Mouse (Mus musculus) MEL (cell line): Measurements from ENCODE around the gene Rhoj. TPM values are rescaled to one million over a fixed set of nuclear protein-coding genes. Genes with fewer than 3 reads are reported as not detected.

Experiments used
- DNase-seq: peaks from one replicate; pipeline ENCODE4 v3.0.0; 2011; ENCODE audit warnings: low read depth, low spot score
- H3K27ac ChIP-seq: 2 replicates; pipeline ENCODE4 v1.5.1; 2012; ENCODE audit warnings: low read depth, mild to moderate bottlenecking, control low read depth, low read length, moderate library complexity; ENCODE audit not compliant: control insufficient read depth
- H3K27me3 ChIP-seq, 2 experiments: fragments of 150-350 bp in 1 of 2; sonication (generic) in 1 of 2; 2 replicates each; pipeline ENCODE4 v1.6.1; 2012; ENCODE audit warnings: low read length in 2 of 2, mild to moderate bottlenecking in 2 of 2, improper control_type of control experiment in 1 of 2, moderate library complexity in 1 of 2; ENCODE audit not compliant: insufficient read depth in 2 of 2, control insufficient read depth in 1 of 2
- H3K36me3 ChIP-seq, 2 experiments: 2 replicates each; pipeline ENCODE4 v1.6.1; 2012 to 2014; ENCODE audit warnings: low read length in 2 of 2, improper control_type of control experiment in 1 of 2, inconsistent platforms in 1 of 2, mild to moderate bottlenecking in 1 of 2; ENCODE audit not compliant: insufficient read depth in 2 of 2, control insufficient read depth in 1 of 2
- H3K4me1 ChIP-seq, 2 experiments: fragments of 150-350 bp in 1 of 2; sonication (generic) in 1 of 2; 2 replicates each; pipeline ENCODE4 v1.6.1; 2012; ENCODE audit warnings: low read length in 2 of 2, improper control_type of control experiment in 1 of 2, mild to moderate bottlenecking in 1 of 2; ENCODE audit not compliant: insufficient read depth in 2 of 2, control insufficient read depth in 1 of 2
- H3K4me3 ChIP-seq, 2 experiments: fragments of 150-350 bp in 1 of 2; sonication (generic) in 1 of 2; 2 replicates each; pipeline ENCODE4 v1.5.1; 2012; ENCODE audit warnings: low read depth in 2 of 2, low read length in 2 of 2, mild to moderate bottlenecking in 2 of 2, moderate library complexity in 2 of 2, control low read depth in 1 of 2, improper control_type of control experiment in 1 of 2; ENCODE audit not compliant: control insufficient read depth in 1 of 2, insufficient read depth in 1 of 2
- H3K79me2 ChIP-seq: 2 replicates; pipeline ENCODE4 v1.6.1; 2012; ENCODE audit warnings: mild to moderate bottlenecking, low read length, moderate library complexity; ENCODE audit not compliant: control insufficient read depth, poor library complexity, insufficient read depth
- H3K9ac ChIP-seq: 2 replicates; pipeline ENCODE4 v1.6.1; 2012; ENCODE audit warnings: low read depth, mild to moderate bottlenecking, control low read depth, low read length, moderate library complexity; ENCODE audit not compliant: control insufficient read depth, poor library complexity, severe bottlenecking
- H3K9me3 ChIP-seq: fragments of 150-350 bp; sonication (generic); replicated peaks from 2 replicates; pipeline ENCODE4 v1.6.1; 2012; ENCODE audit warnings: mild to moderate bottlenecking, low read length, improper control_type of control experiment, moderate library complexity; ENCODE audit not compliant: insufficient read depth
- E2F4 ChIP-seq: IDR thresholded peaks from 2 replicates; pipeline ENCODE4 v1.6.1; 2011; ENCODE audit warnings: low read depth, low read length, improper control_type of control experiment, borderline replicate concordance
- ELF1 ChIP-seq: IDR thresholded peaks from 2 replicates; pipeline ENCODE4 v1.6.1; 2014; ENCODE audit warnings: low read depth, mild to moderate bottlenecking, inconsistent platforms, low read length, improper control_type of control experiment, moderate library complexity
- ETS1 ChIP-seq: IDR thresholded peaks from 2 replicates; pipeline ENCODE4 v1.6.1; 2012; ENCODE audit warnings: low read depth, mild to moderate bottlenecking, inconsistent platforms, low read length, improper control_type of control experiment, moderate library complexity
- GATA1 ChIP-seq: IDR thresholded peaks from 2 replicates; pipeline ENCODE4 v1.6.1; 2011; ENCODE audit warnings: low read depth, low read length, improper control_type of control experiment
- MAFK ChIP-seq: IDR thresholded peaks from 2 replicates; pipeline ENCODE4 v1.6.1; 2011; ENCODE audit warnings: low read depth, mild to moderate bottlenecking, low read length, improper control_type of control experiment, borderline replicate concordance
- MAX ChIP-seq: IDR thresholded peaks from 2 replicates; pipeline ENCODE4 v1.6.1; 2011; ENCODE audit warnings: low read length, improper control_type of control experiment
- MAZ ChIP-seq: IDR thresholded peaks from 2 replicates; pipeline ENCODE4 v1.6.1; 2012; ENCODE audit warnings: low read depth, mild to moderate bottlenecking, inconsistent platforms, low read length, improper control_type of control experiment
- MEF2A ChIP-seq: IDR thresholded peaks from 2 replicates; pipeline ENCODE4 v1.6.1; 2014; ENCODE audit warnings: low read depth, mild to moderate bottlenecking, inconsistent platforms, low read length, improper control_type of control experiment; ENCODE audit not compliant: poor library complexity, insufficient replicate concordance, severe bottlenecking; ENCODE audit errors: extremely low read depth
- MXI1 ChIP-seq: IDR thresholded peaks from 2 replicates; pipeline ENCODE4 v1.6.1; 2011; ENCODE audit warnings: mild to moderate bottlenecking, low read depth, low read length, improper control_type of control experiment
- NRF1 ChIP-seq: IDR thresholded peaks from 2 replicates; pipeline ENCODE4 v1.6.1; 2014; ENCODE audit warnings: low read depth, mild to moderate bottlenecking, inconsistent platforms, low read length, improper control_type of control experiment, moderate library complexity; ENCODE audit not compliant: poor library complexity, insufficient read depth, severe bottlenecking
- POLR2AphosphoS2 ChIP-seq: IDR thresholded peaks from 2 replicates; pipeline ENCODE4 v1.6.1; 2011; ENCODE audit warnings: low read length, improper control_type of control experiment
- POLR2AphosphoS5 ChIP-seq: IDR thresholded peaks from 2 replicates; pipeline ENCODE4 v1.6.1; 2012; ENCODE audit warnings: low read depth, borderline replicate concordance, mild to moderate bottlenecking, inconsistent platforms, low read length, moderate library complexity, mixed read lengths
- RAD21 ChIP-seq: IDR thresholded peaks from 2 replicates; pipeline ENCODE4 v1.6.1; 2011; ENCODE audit warnings: mild to moderate bottlenecking, low read depth, low read length, improper control_type of control experiment
- TBP ChIP-seq: IDR thresholded peaks from 2 replicates; pipeline ENCODE4 v1.8.0; 2011; ENCODE audit warnings: low read depth, low read length, improper control_type of control experiment
- TCF12 ChIP-seq: IDR thresholded peaks from 2 replicates; pipeline ENCODE4 v1.6.1; 2014; ENCODE audit warnings: low read depth, mild to moderate bottlenecking, inconsistent platforms, low read length, improper control_type of control experiment, moderate library complexity
- USF1 ChIP-seq: IDR thresholded peaks from 2 replicates; pipeline ENCODE4 v1.6.1; 2014; ENCODE audit warnings: low read depth, mild to moderate bottlenecking, inconsistent platforms, low read length, improper control_type of control experiment, moderate library complexity
- ZNF384 ChIP-seq: IDR thresholded peaks from 2 replicates; pipeline ENCODE4 v1.6.1; 2012; ENCODE audit warnings: low read depth, mild to moderate bottlenecking, inconsistent platforms, low read length, improper control_type of control experiment
- polyA plus RNA-seq, 2 experiments: library from polyadenylated mRNA; stranded (reverse) in 1 of 2; unstranded in 1 of 2; fragments of >175 nt in 1 of 2; fragments of >200 nt in 1 of 2; gene quantifications; 2 replicates each; pipeline versions ENCODE4 v1.2.1 to v1.2.4; 2012; ENCODE audit warnings: low replicate concordance in 2 of 2, low read depth in 1 of 2; ENCODE audit not compliant: insufficient read length in 2 of 2, insufficient read depth in 1 of 2, missing spikeins in 1 of 2
- total RNA-seq: library from RNA; depleted of rRNA; stranded (reverse); fragments of 300-350 nt; gene quantifications from 2 replicates; pipeline ENCODE4 v1.2.3, GENCODE M21; 2012

Gene Rhoj
- total and polyA plus RNA-seq, 3 experiments = not detected

- H3K27ac ChIP-seq = no peak overlapping the region
- no peak overlapping the region for H3K9ac ChIP-seq
- H3K9me3 ChIP-seq = no peaks in the 10 kb centered on the region
- no peaks in the 10 kb centered on the region for H3K79me2 ChIP-seq
- DNase-seq = no peak
- H3K4me3 ChIP-seq = no peak overlapping the region
- no peaks in the 10 kb centered on the region for H3K36me3 ChIP-seq
- no peak for TF ChIP-seq RAD21
- no peak for TF ChIP-seq E2F4
- no peak for TF ChIP-seq GATA1
- TF ChIP-seq TCF12 = no peak
- no peak for TF ChIP-seq ZNF384
- no peak for TF ChIP-seq TBP
- TF ChIP-seq POLR2AphosphoS5 = no peak
- no peaks in the 10 kb centered on the region; a peak in 2 of 4 replicates for H3K27me3 ChIP-seq
- no peaks in the 10 kb centered on the region for H3K4me1 ChIP-seq
Measured at GRCm38 (mm10) chr12:75350750-75351149, 42.6 kb downstream of the Rhoj start.

- DNase-seq = no peak
- no peak overlapping the region for H3K27ac ChIP-seq
- H3K27me3 ChIP-seq = no peaks in the 10 kb centered on the region; a peak in 2 of 4 replicates
- TF ChIP-seq E2F4 = no peak
- TF ChIP-seq ETS1 = no peak
- TF ChIP-seq MXI1 = no peak
- TF ChIP-seq NRF1 = no peak
- no peak for TF ChIP-seq MAX
- TF ChIP-seq POLR2AphosphoS2 = no peak
- no peak for TF ChIP-seq USF1
- no peak for TF ChIP-seq ELF1
- TF ChIP-seq GATA1 = no peak
- no peak for TF ChIP-seq MEF2A
- TF ChIP-seq MAZ = no peak
- no peak for TF ChIP-seq MAFK
- no peaks in the 10 kb centered on the region for H3K79me2 ChIP-seq
- H3K9ac ChIP-seq = no peak overlapping the region
- no peaks in the 10 kb centered on the region for H3K4me1 ChIP-seq
- H3K9me3 ChIP-seq = no peaks in the 10 kb centered on the region
- H3K4me3 ChIP-seq = no peak overlapping the region
- H3K36me3 ChIP-seq = no peaks in the 10 kb centered on the region
Measured at GRCm38 (mm10) chr12:75351846-75352245, 43.7 kb downstream of the Rhoj start.
